Mouse (Mus musculus): ENCODE data around the gene Sesn1. TPM values are rescaled to one million over a fixed set of nuclear protein-coding genes. Genes with fewer than 3 reads are reported as not detected.
"Not testable (repeated sequence)": the region's sequence is repeated elsewhere in the genome, so short reads cannot be mapped to it uniquely, and the experiment has no call there.

The Sesn1 gene
- polyA plus RNA-seq, 1 experiment from 2014 or later: 47.6 TPM

DNA sequence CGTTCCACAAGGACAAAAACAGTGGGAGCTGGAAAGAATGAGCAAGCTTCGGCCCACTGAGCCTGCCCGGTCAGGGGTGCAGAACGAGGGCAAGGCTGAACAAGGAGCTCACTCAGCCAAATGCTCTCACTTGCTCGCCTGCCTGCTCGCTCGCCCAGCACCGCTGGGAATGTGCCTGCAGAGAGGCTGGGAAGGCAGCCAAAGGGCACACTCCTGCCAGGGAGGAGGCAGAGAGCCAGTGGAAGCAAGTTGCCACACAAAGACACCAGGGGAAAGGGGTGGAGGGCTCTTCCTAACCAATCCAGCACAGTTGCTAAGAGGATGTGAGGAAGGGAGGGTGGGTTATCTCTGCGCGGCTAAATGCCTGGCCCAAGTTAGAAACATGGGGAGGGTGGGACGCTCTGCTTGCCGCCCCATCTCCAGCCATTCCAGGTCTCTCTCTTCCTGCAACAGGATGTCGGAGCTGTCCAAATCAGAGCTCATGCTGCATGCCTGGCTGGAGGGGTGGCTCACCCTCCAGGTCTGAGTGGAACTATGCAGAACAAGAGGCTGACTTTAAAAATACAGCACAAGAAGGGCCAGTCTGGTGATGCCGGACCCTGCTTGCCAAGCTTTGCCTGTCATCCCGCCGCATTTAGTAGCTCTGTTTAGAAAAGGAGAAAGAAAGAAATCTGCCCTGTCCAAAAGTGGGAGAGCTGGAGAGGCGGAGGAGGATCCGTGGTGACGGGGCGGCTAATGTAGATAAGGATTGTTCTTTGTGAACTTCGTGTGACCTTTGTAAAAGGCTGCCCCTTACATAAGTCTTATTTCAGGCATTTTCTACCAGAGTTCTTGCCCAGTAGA lies 125.1 kb downstream of the Sesn1 start:
- Histone ChIP-seq H3K9ac (no peak overlapping the region), H3K36me3 (no peaks in the 10 kb centered on the region), H3K27ac (peak overlapping the region; percentile 74), H3K9me3 (no peaks in the 10 kb centered on the region), H3K4me3 (peak overlapping the region; percentile 14), H3K4me2 (peak overlapping the region; percentile 41), H3K4me1 (peaks cover 18% of the 10 kb centered on the region), H3K27me3 (no peaks in the 10 kb centered on the region)
- no peak for ATAC-seq (ENCODE audit: insufficient number of reproducible peaks, low FRiP score, low TSS enrichment, low read depth)
- 25% methylated on average over 21 of the region's 21 CpGs for whole genome bisulfite sequencing

DNA sequence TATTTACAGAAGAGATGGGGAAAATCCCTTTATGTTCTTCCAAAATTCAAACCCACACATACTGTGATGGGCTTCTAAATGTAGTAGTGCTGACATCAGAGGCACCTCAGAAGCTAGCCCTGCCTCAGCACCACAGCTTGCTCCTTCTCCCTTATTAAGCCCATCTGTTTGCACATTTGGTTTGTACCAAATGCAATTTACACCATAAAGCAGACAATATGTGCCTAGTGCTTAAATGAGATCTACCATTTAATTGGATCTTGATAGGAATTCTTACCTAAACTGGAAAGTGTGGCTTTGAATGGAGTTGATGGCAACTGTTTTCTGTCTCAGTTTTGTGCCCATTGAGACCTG lies 125.7 kb downstream of the Sesn1 start:
- no peaks in the 10 kb centered on the region for H3K9me3 ChIP-seq
- no peak overlapping the region for H3K9ac ChIP-seq
- no peaks in the 10 kb centered on the region for H3K36me3 ChIP-seq
- H3K4me2 ChIP-seq: no peak overlapping the region
- no peak for ATAC-seq (ENCODE audit: insufficient number of reproducible peaks, low FRiP score, low TSS enrichment, low read depth)
- H3K27ac ChIP-seq: peak overlapping the region; percentile 74; the same call in 1 of the 2 replicates
- no peak overlapping the region for H3K4me3 ChIP-seq
- H3K27me3 ChIP-seq: no peaks in the 10 kb centered on the region
- peaks cover 18% of the 10 kb centered on the region for H3K4me1 ChIP-seq

DNA sequence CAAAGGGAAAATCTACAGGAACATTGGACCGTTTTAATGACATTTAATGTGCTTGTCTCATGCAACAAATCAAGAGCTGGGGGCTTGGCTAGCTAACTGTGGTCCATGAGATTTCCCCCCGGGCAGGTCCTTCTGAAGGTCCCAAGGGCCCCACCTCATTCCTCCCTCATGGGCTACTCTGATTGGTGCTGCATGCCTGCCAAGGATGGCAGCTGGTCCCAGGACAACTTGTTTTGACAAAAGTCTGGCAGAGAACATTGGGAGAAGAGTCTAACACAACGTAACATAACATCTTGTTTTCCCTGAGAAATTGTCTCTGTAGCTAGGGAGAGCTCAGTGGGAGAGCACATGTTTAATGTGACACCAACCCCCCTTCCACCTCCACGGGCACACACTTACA lies 126.4 kb downstream of the Sesn1 start:
- no peak overlapping the region for H3K9ac ChIP-seq
- H3K27ac ChIP-seq: no peak overlapping the region
- H3K9me3 ChIP-seq: no peaks in the 10 kb centered on the region
- no peak overlapping the region for H3K4me3 ChIP-seq
- peaks cover 18% of the 10 kb centered on the region for H3K4me1 ChIP-seq
- H3K27me3 ChIP-seq: no peaks in the 10 kb centered on the region
- no peak for ATAC-seq (ENCODE audit: insufficient number of reproducible peaks, low FRiP score, low TSS enrichment, low read depth)
- H3K36me3 ChIP-seq: no peaks in the 10 kb centered on the region
- WGBS: 50% methylated on average over 4 of the region's 4 CpGs
- no peak overlapping the region for H3K4me2 ChIP-seq

DNA sequence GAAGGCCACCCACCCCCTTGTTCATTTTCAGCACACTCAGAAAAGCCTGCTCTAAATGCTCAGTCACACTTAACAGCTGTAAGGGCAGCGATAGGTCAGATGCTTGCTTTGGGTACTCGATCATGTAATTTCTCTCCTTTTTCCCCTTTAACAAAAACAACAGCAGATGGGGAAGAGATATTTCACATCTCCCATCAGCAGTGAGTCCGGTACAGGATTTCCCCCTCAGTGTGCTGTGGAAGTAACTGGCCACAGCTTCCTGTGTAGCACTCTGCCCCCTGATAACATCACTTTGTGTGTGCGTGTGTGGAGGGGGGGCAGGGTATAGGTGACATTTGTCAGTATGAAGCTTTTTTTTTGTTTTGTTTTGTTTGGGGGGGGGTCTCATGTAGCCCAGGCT lies 127.4 kb downstream of the Sesn1 start:
- no peaks in the 10 kb centered on the region for H3K36me3 ChIP-seq
- 62% methylated on average over 4 of the region's 4 CpGs for WGBS
- H3K4me2 ChIP-seq: no peak overlapping the region
- H3K27ac ChIP-seq: no peak overlapping the region
- H3K9me3 ChIP-seq: no peaks in the 10 kb centered on the region
- no peaks in the 10 kb centered on the region for H3K27me3 ChIP-seq
- no peak for ATAC-seq (ENCODE audit: insufficient number of reproducible peaks, low FRiP score, low TSS enrichment, low read depth)
- H3K4me3 ChIP-seq: no peak overlapping the region
- H3K9ac ChIP-seq: no peak overlapping the region
- peaks cover 18% of the 10 kb centered on the region for H3K4me1 ChIP-seq

DNA sequence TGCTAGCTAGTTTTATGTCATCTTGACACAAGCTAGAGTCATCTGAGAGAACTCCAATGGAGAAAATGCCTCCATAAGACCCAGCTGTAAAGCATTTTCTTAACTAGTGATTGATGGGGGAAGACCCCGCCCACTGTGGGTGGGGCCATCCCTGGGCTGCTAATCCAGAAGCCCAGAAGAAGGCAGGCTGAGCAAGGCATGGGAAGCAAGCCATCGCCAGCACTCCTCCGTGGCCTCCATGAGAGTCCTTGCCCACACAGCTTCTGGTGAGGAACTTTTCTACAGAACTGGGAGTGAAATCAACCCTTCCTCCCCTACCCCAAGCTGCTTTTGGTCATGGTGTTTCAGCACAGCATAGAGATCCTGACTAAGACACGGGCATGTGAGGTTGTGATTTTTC lies 129.4 kb downstream of the Sesn1 start:
- no peak for ATAC-seq (ENCODE audit: insufficient number of reproducible peaks, low FRiP score, low TSS enrichment, low read depth)
- WGBS: 67% methylated on average over 4 of the region's 4 CpGs
- no peak overlapping the region for H3K27ac ChIP-seq
- H3K36me3 ChIP-seq: no peaks in the 10 kb centered on the region
- no peak overlapping the region for H3K4me2 ChIP-seq
- H3K4me1 ChIP-seq: peaks cover 18% of the 10 kb centered on the region
- H3K9me3 ChIP-seq: no peaks in the 10 kb centered on the region
- H3K9ac ChIP-seq: no peak overlapping the region
- no peaks in the 10 kb centered on the region for H3K27me3 ChIP-seq
- H3K4me3 ChIP-seq: no peak overlapping the region

DNA sequence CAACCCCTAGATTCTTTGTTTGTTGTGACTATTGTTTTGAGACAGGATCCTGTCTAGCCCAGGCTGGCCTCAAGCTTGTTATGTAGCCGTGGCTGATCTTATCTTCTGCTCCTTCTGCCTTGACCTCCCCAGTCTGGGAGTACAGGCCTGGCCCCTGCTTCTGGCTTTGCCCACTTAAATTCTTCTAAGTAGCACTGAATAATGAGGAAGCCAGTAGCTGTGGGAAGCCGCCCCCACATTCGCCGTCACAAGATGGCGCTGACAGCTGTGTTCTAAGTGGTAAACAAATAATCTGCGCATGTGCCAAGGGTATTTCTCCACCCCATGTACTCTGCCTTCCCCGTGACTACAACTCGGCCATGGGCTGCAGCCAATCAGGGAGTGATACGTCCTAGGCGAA lies 142.6 kb downstream of the Sesn1 start:
- H3K4me1 ChIP-seq; H3K4me2 ChIP-seq; H3K27ac ChIP-seq; H3K9me3 ChIP-seq; H3K9ac ChIP-seq; H3K36me3 ChIP-seq; H3K4me3 ChIP-seq; ATAC-seq (ENCODE audit: insufficient number of reproducible peaks, low FRiP score, low TSS enrichment, low read depth); H3K27me3 ChIP-seq: not testable (repeated sequence)
- WGBS: 96% methylated on average over 10 of the region's 10 CpGs

DNA sequence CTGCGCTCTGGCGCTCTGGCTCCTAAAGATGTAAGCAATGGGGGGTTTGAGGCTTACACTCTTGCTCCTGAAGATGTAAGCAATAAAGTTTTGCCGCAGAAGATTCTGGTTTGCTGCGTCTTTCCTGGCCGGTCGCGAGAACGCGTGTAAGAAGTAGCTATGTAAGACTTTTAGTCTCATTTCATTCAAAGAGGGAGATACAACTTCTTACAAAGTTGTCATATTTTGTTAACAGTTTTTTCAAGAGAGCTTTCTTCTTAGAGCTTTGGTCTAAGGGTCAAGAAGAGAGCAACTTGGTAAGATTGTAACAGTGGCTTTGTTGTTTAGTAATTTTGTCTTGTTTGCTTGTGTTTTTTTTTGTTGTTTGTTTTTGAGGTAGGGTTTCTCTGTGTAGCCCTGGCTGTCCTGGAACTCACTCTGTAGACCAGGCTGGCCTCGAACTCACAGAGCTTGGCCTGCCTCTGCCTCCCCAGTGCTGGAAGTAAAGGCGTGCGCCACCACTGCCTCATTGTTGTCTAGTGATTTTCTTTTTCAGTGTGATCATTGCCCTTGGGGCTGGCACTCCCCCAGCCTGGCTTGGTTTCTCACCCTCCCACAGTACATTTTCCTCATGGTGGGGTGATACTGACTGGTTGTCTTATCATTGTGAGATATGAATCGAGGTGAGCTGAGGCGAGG lies 143.3 kb downstream of the Sesn1 start:
- WGBS: 95% methylated on average over 14 of the region's 14 CpGs
- H3K9ac ChIP-seq: no peak overlapping the region
- no peak overlapping the region for H3K4me3 ChIP-seq
- no peaks in the 10 kb centered on the region for H3K9me3 ChIP-seq
- H3K27me3 ChIP-seq: no peaks in the 10 kb centered on the region
- ATAC-seq (ENCODE audit: insufficient number of reproducible peaks, low FRiP score, low TSS enrichment, low read depth): no peak
- no peaks in the 10 kb centered on the region for H3K4me1 ChIP-seq
- H3K27ac ChIP-seq: no peak overlapping the region
- H3K36me3 ChIP-seq: no peaks in the 10 kb centered on the region
- no peak overlapping the region for H3K4me2 ChIP-seq

DNA sequence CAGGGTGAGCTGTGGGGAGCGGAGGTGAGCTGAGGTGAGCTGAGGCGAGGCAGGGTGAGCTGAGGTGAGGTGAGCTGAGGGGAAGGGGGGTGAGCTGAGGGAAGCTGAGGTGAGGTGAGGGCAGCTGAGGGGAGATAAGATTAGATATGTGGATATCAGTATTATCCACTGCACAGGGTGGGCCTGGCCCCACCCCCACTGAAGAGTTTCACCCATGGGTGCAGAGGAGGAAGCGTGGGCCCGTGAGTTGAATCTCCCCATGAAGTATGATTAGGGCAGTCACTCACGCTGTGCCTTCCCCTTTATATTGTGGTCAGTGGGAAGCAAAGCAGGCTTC lies 143.8 kb downstream of the Sesn1 start:
- H3K4me2 ChIP-seq: no peak overlapping the region
- H3K4me1 ChIP-seq: no peaks in the 10 kb centered on the region
- 92% methylated on average over 5 of the region's 5 CpGs for WGBS
- H3K9ac ChIP-seq: no peak overlapping the region
- H3K9me3 ChIP-seq: no peaks in the 10 kb centered on the region
- H3K27ac ChIP-seq: no peak overlapping the region
- no peak for ATAC-seq (ENCODE audit: insufficient number of reproducible peaks, low FRiP score, low TSS enrichment, low read depth)
- no peaks in the 10 kb centered on the region for H3K27me3 ChIP-seq
- H3K4me3 ChIP-seq: no peak overlapping the region
- H3K36me3 ChIP-seq: no peaks in the 10 kb centered on the region

DNA sequence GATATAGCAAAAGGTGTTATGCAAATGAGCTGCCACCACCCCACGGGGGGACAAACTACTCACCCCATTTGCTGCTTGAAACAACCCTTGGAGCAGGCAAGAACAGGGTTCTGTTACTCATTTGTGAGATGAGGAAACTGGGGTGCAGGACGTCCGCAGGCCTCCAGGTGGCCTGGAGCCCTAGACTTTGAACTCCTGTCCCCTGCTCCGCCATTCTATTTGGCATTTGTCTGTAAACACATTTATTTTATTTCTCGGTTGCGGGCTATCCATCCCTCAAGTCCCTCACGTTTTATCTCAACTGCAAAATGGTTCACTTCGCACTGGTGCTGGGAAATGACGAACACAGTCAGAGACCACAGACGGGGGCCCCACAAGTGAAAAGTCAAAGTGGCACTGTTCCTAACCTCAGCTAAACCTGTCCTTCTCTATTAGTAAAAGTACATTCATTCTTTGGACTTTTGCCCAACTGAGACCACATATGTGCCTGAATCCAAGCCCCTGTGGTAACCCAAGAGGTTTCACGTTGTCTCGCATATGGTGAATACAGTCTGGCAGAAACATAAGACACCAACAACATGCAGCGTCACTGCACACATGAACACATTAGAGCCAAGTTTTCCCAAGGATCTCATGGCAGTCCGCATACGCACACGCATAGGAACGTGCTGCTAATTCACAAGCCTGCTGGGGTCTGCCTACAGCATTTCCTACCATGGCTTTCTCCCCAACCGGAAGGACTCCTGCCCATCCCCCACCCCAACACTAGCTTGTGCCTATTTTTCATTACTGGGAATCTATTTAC lies 147.9 kb downstream of the Sesn1 start:
- 78% methylated on average over 18 of the region's 18 CpGs for WGBS

More for the DNA sequence above, 147.9 kb downstream of the Sesn1 start:
- Histone ChIP-seq H3K27me3 (no peaks in the 10 kb centered on the region), H3K36me3 (no peaks in the 10 kb centered on the region), H3K9me3 (no peaks in the 10 kb centered on the region), H3K9ac (no peak overlapping the region), H3K4me1 (no peaks in the 10 kb centered on the region), H3K27ac (no peak overlapping the region), H3K4me2 (no peak overlapping the region), H3K4me3 (no peak overlapping the region)
- no peak for ATAC-seq (ENCODE audit: insufficient number of reproducible peaks, low FRiP score, low TSS enrichment, low read depth)

Other genes starting within 250 kb of the Sesn1 start
- gene Ccdc162, start 93.3 kb upstream of the Sesn1 start, polyA plus RNA-seq (2015; fragmentation: Nextera tagmentation; extraction: Ambion mirVana): 1.1 and 1.3 TPM in 2 replicates
- gene Cep57l1, start 64 bp upstream of the Sesn1 start, polyA plus RNA-seq (2015; fragmentation: Nextera tagmentation; extraction: Ambion mirVana): 20.9 and 22.3 TPM in 2 replicates
- 3.6 and 3.8 TPM in 2 replicates for gene Armc2, start 208.5 kb downstream of the Sesn1 start, polyA plus RNA-seq (2015; fragmentation: Nextera tagmentation; extraction: Ambion mirVana)

Data from limb, embryonic 15.5 days (tissue).